17 mouse cellular contexts compared by ENCODE assay signal in genomic region chr15:21437347-21437746, GRCm38 (mm10).
DNase-seq lines count a peak whose midpoint lies in the region; TF ChIP-seq lines count a peak whose summit lies in the region.
"Had no signal": no experiment of that assay in that cellular context is flagged by ENCODE, and none has a peak within 500 bp of the region (broad histone marks: within the 10 kb centered on the region; RNA-seq: fewer than 3 reads in every experiment).

No protein-coding gene starts in this region.

- no peaks in the 10 kb centered on the region for H3K4me1 ChIP-seq in MEL (ENCODE audit: control insufficient read depth in 1 of 2, insufficient read depth in 2 of 2, low read length in 2 of 2)

- TF ChIP-seq EP300 in MEL (IDR thresholded peaks at IDR 0.05; ENCODE audit: low read depth in 1 of 2, low read length in 2 of 2): peak in 1 of 2 experiments; percentile 58; a peak in 1 of 4 replicates

- H3K27ac ChIP-seq in MEL (ENCODE audit: control insufficient read depth, low read depth, low read length): no peak overlapping the region

- H3K79me2 ChIP-seq in MEL (ENCODE audit: control insufficient read depth, insufficient read depth, low read length, poor library complexity): no peaks in the 10 kb centered on the region

- H3K9ac ChIP-seq in MEL (ENCODE audit: control insufficient read depth, low read depth, low read length, poor library complexity, severe bottlenecking): no peak overlapping the region

- TF ChIP-seq CTCF in MEL (IDR thresholded peaks at IDR 0.05 in 2 of 3, conservative IDR thresholded peaks at IDR 0.05 in 1 of 3; ENCODE audit: control insufficient read depth in 1 of 3, insufficient read depth in 1 of 3, low read depth in 2 of 3, low read length in 3 of 3, poor library complexity in 1 of 3, severe bottlenecking in 1 of 3): no peak

- H3K4me3 ChIP-seq in MEL (ENCODE audit: control insufficient read depth in 1 of 2, insufficient read depth in 1 of 2, low read depth in 2 of 2, low read length in 2 of 2): no peak overlapping the region

- no peaks in the 10 kb centered on the region; a peak in 1 of 4 replicates for H3K36me3 ChIP-seq in MEL (ENCODE audit: control insufficient read depth in 1 of 2, insufficient read depth in 2 of 2, low read length in 2 of 2)
- H3K36me3 ChIP-seq: G1E had no signal

- H3K27me3 ChIP-seq in MEL (ENCODE audit: control insufficient read depth in 1 of 2, insufficient read depth in 2 of 2, low read length in 2 of 2): no peaks in the 10 kb centered on the region
- H3K27me3 ChIP-seq: CH12.LX, Patski had no signal

- TF ChIP-seq RAD21 in MEL (IDR thresholded peaks at IDR 0.05; ENCODE audit: low read depth, low read length): no peak

- peak; percentile 6 for DNase-seq in MEL (ENCODE audit: low read depth, low spot score)
- no peak for DNase-seq in cerebellum, adult 18-20 months
- DNase-seq: adrenal gland, adult 2 months; adrenal gland, adult 8-10 months; adrenal gland, postnatal 10 days; adrenal gland, postnatal 14 days; adrenal gland, postnatal 25 days; adrenal gland, postnatal 36 days; B cell, adult 2 months; cerebellum, adult 11 months; cerebellum, adult 11-12 months; cerebellum, adult 2 months; cerebellum, adult 8-10 months; cerebellum, adult 9-10 months had no signal

- no peaks in the 10 kb centered on the region for H3K9me3 ChIP-seq in MEL (replicated peaks; ENCODE audit: insufficient read depth, low read length)
- H3K9me3 ChIP-seq: G1E had no signal

- no peak for TF ChIP-seq POLR2A in MEL (IDR thresholded peaks at IDR 0.05; ENCODE audit: control insufficient read depth in 1 of 2, insufficient read depth in 1 of 2, low read depth in 1 of 2, low read length in 2 of 2, poor library complexity in 1 of 2)

TF ChIP-seq in MEL, 35 proteins besides CTCF, POLR2A, EP300 and RAD21:
- TF ChIP-seq NRF1 (IDR thresholded peaks at IDR 0.05; ENCODE audit: insufficient read depth, low read depth, low read length, poor library complexity, severe bottlenecking) (peak; percentile 36; the same call in 1 of the 2 replicates), ZMIZ1 (IDR thresholded peaks at IDR 0.05; ENCODE audit: low read depth, low read length) (no peak), MAX (IDR thresholded peaks at IDR 0.05; ENCODE audit: low read length) (no peak), SMC3 (IDR thresholded peaks at IDR 0.05; ENCODE audit: low read depth, low read length) (no peak), RCOR1 (IDR thresholded peaks at IDR 0.05; ENCODE audit: low read depth, low read length) (0 out of 2 replicates have a peak, but pooled peaks have one; percentile 14), ZC3H11A (IDR thresholded peaks at IDR 0.05; ENCODE audit: low read depth, low read length) (no peak), MAZ (IDR thresholded peaks at IDR 0.05; ENCODE audit: low read depth, low read length) (no peak), CHD1 (IDR thresholded peaks at IDR 0.05; ENCODE audit: low read depth, low read length) (no peak), MAFK (IDR thresholded peaks at IDR 0.05; ENCODE audit: borderline replicate concordance, low read depth, low read length) (no peak), POLR2AphosphoS5 (IDR thresholded peaks at IDR 0.05; ENCODE audit: borderline replicate concordance, low read depth, low read length) (no peak), ZNF384 (IDR thresholded peaks at IDR 0.05; ENCODE audit: low read depth, low read length) (no peak), TCF12 (IDR thresholded peaks at IDR 0.05; ENCODE audit: low read depth, low read length) (peak; percentile 72; the same call in 1 of the 2 replicates), MEF2A (IDR thresholded peaks at IDR 0.05; ENCODE audit: extremely low read depth, insufficient replicate concordance, low read depth, low read length, poor library complexity, severe bottlenecking) (no peak), JUND (IDR thresholded peaks at IDR 0.05; ENCODE audit: low read depth, low read length) (no peak), ELF1 (IDR thresholded peaks at IDR 0.05; ENCODE audit: low read depth, low read length) (no peak), GATA1 (IDR thresholded peaks at IDR 0.05; ENCODE audit: low read depth, low read length) (peak; percentile 23; the same call in 1 of the 2 replicates), KAT2A (conservative IDR thresholded peaks at IDR 0.05; ENCODE audit: low read depth, low read length) (no peak), ZKSCAN1 (IDR thresholded peaks at IDR 0.05; ENCODE audit: low read depth, low read length) (no peak)
